Mouse (Mus musculus): ENCODE results near the gene Sdsl.

DNA sequence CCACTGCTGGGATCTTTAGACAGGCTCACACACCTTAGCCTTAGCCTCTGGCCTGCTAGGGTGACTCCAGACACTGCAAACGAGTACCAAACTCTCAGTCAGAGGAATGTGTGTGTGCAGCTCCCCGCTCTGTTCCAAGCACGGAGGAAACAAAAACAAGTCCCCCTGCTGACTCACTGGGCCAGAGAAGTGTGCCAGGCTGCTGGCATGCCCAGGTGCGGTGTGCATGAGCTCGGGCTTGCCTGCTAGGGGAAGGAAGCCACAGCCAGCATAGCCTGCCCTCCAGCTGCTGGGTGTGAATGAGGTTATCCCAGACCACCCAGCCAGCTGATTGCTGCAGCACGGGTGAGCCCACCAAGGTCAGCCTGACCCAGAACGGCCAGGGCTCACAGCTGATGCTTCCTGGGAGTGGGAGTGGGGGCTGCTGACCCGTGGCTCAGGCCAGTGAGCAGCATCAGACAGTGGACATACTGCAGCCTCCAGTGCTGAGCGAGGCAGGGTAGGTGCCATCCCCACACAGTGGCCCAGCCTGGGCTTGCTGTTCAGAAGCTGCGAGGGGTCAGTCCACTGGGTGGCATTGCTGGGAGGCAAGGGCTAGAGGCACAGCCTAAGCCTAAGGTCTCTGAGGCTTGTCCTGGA lies 22.6 kb upstream of the Sdsl start:
- no peak for TF ChIP-seq CTCF (IDR thresholded peaks at IDR 0.05; ENCODE audit: low read depth)
- TF ChIP-seq EP300 (IDR thresholded peaks at IDR 0.05; ENCODE audit: low read depth) = no peak
